Mouse (Mus musculus) CH12.LX (cell line): Measurements from ENCODE around the gene Dlst. TPM values are rescaled to one million over a fixed set of nuclear protein-coding genes. Genes with fewer than 3 reads are reported as not detected.

ENCODE experiments used
- DNase-seq: peaks from one replicate; pipeline ENCODE4 v3.0.0-alpha.2; 2013; ENCODE audit errors: extremely low read depth
- H3K27ac ChIP-seq: 2 replicates; pipeline ENCODE4 v1.5.1; 2012; ENCODE audit warnings: low read depth, mild to moderate bottlenecking, control low read depth, moderate library complexity; ENCODE audit not compliant: insufficient read depth
- H3K27me3 ChIP-seq: replicated peaks from 2 replicates; pipeline ENCODE3; 2012; ENCODE audit warnings: inconsistent platforms
- H3K36me3 ChIP-seq, 2 experiments: replicated peaks in 1 of 2; 2 replicates each; pipeline versions ENCODE3 to v1.6.1; 2012; ENCODE audit warnings: inconsistent platforms in 1 of 2, low read length in 1 of 2, mild to moderate bottlenecking in 1 of 2, mixed read lengths in 1 of 2, moderate library complexity in 1 of 2; ENCODE audit not compliant: control insufficient read depth in 1 of 2, insufficient read depth in 1 of 2
- H3K4me1 ChIP-seq, 2 experiments: 2 replicates each; pipeline ENCODE4 v1.6.1; 2012; ENCODE audit warnings: inconsistent platforms in 1 of 2, moderate library complexity in 1 of 2; ENCODE audit not compliant: insufficient read depth in 2 of 2, control insufficient read depth in 1 of 2
- H3K4me2 ChIP-seq: 2 replicates; pipeline ENCODE4 v1.6.1; 2012; ENCODE audit warnings: low read depth, mild to moderate bottlenecking, control low read depth; ENCODE audit not compliant: poor library complexity, insufficient read depth, severe bottlenecking
- H3K4me3 ChIP-seq, 3 experiments: fragments of 150-350 bp in 1 of 3; sonication (generic) in 1 of 3; replicated peaks in 1 of 3; 2 replicates each; pipeline versions ENCODE3 to v1.5.1; 2011 to 2012; ENCODE audit warnings: low read depth in 2 of 3, low read length in 2 of 3, mild to moderate bottlenecking in 2 of 3, moderate library complexity in 2 of 3, control low read depth in 1 of 3, improper control_type of control experiment in 1 of 3, inconsistent platforms in 1 of 3, mixed read lengths in 1 of 3; ENCODE audit not compliant: poor library complexity in 1 of 3
- H3K79me2 ChIP-seq: replicated peaks from 2 replicates; pipeline ENCODE4 v1.6.1; 2012; ENCODE audit warnings: mild to moderate bottlenecking, moderate library complexity; ENCODE audit not compliant: control insufficient read depth, poor library complexity, insufficient read depth, severe bottlenecking; ENCODE audit errors: extremely low read depth
- H3K9ac ChIP-seq: 2 replicates; pipeline ENCODE4 v1.6.1; 2012; ENCODE audit warnings: low read depth, mild to moderate bottlenecking, control low read depth, moderate library complexity; ENCODE audit not compliant: insufficient read depth
- H3K9me3 ChIP-seq: replicated peaks from 2 replicates; pipeline ENCODE3; 2012; ENCODE audit warnings: low read length, inconsistent platforms, mixed read lengths
- BHLHE40 ChIP-seq: IDR thresholded peaks from 2 replicates; pipeline ENCODE4 v1.6.1; 2011; ENCODE audit warnings: mild to moderate bottlenecking, low read depth, low read length, improper control_type of control experiment
- CHD1 ChIP-seq: IDR thresholded peaks from 2 replicates; pipeline ENCODE4 v1.6.1; 2012; ENCODE audit warnings: low read depth, low read length, improper control_type of control experiment, inconsistent platforms
- CHD2 ChIP-seq: IDR thresholded peaks from 2 replicates; pipeline ENCODE4 v1.6.1; 2011; ENCODE audit warnings: low read length, improper control_type of control experiment
- CTCF ChIP-seq, 2 experiments: IDR thresholded peaks in 1 of 2; conservative IDR thresholded peaks in 1 of 2; 2 replicates each; pipeline ENCODE4 v1.5.1; 2011 to 2012; ENCODE audit warnings: low read depth in 2 of 2, low read length in 2 of 2, improper control_type of control experiment in 1 of 2, inconsistent platforms in 1 of 2, mild to moderate bottlenecking in 1 of 2, moderate library complexity in 1 of 2
- ELF1 ChIP-seq: IDR thresholded peaks from 2 replicates; pipeline ENCODE4 v1.6.1; 2014; ENCODE audit warnings: low read depth, mild to moderate bottlenecking, inconsistent platforms, low read length, improper control_type of control experiment
- EP300 ChIP-seq: IDR thresholded peaks from 2 replicates; pipeline ENCODE4 v1.6.1; 2011; ENCODE audit warnings: low read length, improper control_type of control experiment
- IRF4 ChIP-seq: IDR thresholded peaks from 2 replicates; pipeline ENCODE4 v1.6.1; 2014; ENCODE audit warnings: low read depth, mild to moderate bottlenecking, inconsistent platforms, low read length, improper control_type of control experiment
- JUN ChIP-seq: IDR thresholded peaks from 2 replicates; pipeline ENCODE4 v1.6.1; 2011; ENCODE audit warnings: low read depth, mild to moderate bottlenecking, low read length, improper control_type of control experiment, moderate library complexity; ENCODE audit not compliant: insufficient read depth
- TBP ChIP-seq: conservative IDR thresholded peaks from 2 replicates; pipeline ENCODE4 v1.6.1; 2011; ENCODE audit warnings: low read depth, low read length, improper control_type of control experiment
- USF1 ChIP-seq: IDR thresholded peaks from 2 replicates; pipeline ENCODE4 v1.6.1; 2014; ENCODE audit warnings: low read depth, mild to moderate bottlenecking, inconsistent platforms, low read length, improper control_type of control experiment
- USF2 ChIP-seq: conservative IDR thresholded peaks from 2 replicates; pipeline ENCODE4 v1.6.1; 2011; ENCODE audit warnings: low read depth, low read length, improper control_type of control experiment
- ZKSCAN1 ChIP-seq: IDR thresholded peaks from 2 replicates; pipeline ENCODE4 v1.6.1; 2012; ENCODE audit warnings: low read depth, inconsistent platforms, low read length, improper control_type of control experiment, borderline replicate concordance
- ZNF384 ChIP-seq: IDR thresholded peaks from 2 replicates; pipeline ENCODE4 v1.6.1; 2012; ENCODE audit warnings: low read depth, low read length, improper control_type of control experiment, inconsistent platforms
- dilution Hi-C: fragments of 300-500 bp; cut with MboI; formaldehyde crosslinking; loops from 2 replicates; pipeline ENCODE4 v1.14.3; 2020; ENCODE audit warnings: low sequenced_read_pairs; ENCODE audit not compliant: extremely low pct_unique_long_range_greater_than_20kb, extremely low pct_ligation_motif_present
- in situ Hi-C: fragments of 300-500 bp; cut with MboI; formaldehyde crosslinking; loops from 3 replicates; pipeline ENCODE4 v1.14.3; 2019; ENCODE audit warnings: low sequenced_read_pairs, low pct_ligation_motif_present, low pct_unique_long_range_greater_than_20kb, mixed read lengths
- polyA plus RNA-seq: library from polyadenylated mRNA; unstranded; fragments of >175 nt; gene quantifications from 2 replicates; pipeline ENCODE4 v1.2.1, GENCODE M21; 2012; ENCODE audit warnings: low read depth; ENCODE audit not compliant: insufficient read length
- total RNA-seq, 2 experiments: library from RNA; depleted of rRNA; stranded (reverse); fragments of 300-350 nt in 1 of 2; fragments of >200 nt in 1 of 2; gene quantifications; 2 replicates each; pipeline ENCODE4 v1.2.3; 2012 to 2014

Gene Dlst
- total and polyA plus RNA-seq, 3 experiments: 116 to 165 (median 144) TPM

DNA sequence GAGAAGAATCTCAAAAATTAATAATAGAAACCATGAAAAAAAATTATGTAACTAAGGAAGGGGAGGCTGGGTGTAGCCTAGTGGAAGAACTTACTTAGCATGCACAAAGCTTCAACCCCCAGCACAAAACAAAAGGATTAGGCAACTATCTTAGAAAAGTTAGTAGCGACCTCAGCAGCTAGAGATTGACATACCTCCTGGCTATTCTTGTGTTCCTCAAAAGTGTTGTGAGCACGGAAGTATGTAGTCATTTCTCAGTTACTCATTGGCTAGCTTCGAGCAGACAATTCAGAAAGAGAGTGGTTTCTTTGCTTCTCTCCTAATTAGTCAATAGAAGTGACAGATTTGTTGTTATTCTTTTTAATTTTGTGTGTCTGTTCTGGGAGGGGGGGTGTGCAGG lies 2.0 kb upstream of the Dlst start:
- Histone ChIP-seq H3K79me2 (peaks cover 53% of the 10 kb centered on the region), H3K36me3 (peaks cover 7 to 32% of the 10 kb centered on the region in 2 experiments), H3K9me3 (peaks cover 5% of the 10 kb centered on the region), H3K27ac (no peak overlapping the region), H3K9ac (peak overlapping the region; percentile 30; the same call in 1 of the 2 replicates), H3K27me3 (no peaks in the 10 kb centered on the region), H3K4me2 (peak overlapping the region; percentile 94), H3K4me1 (peaks cover 13 to 68% of the 10 kb centered on the region in 2 experiments), H3K4me3 (no peak overlapping the region)
- in situ Hi-C loops (no loop called here), dilution Hi-C loops (no loop called here)
- TF ChIP-seq JUN: peak; percentile 12; the same call in 1 of the 2 replicates
- TF ChIP-seq ZKSCAN1: no peak
- 0 out of 2 replicates have a peak, but pooled peaks have one; percentile 10 for TF ChIP-seq BHLHE40
- TF ChIP-seq CTCF (conservative IDR thresholded peaks at IDR 0.05 in 1 of 2, IDR thresholded peaks at IDR 0.05 in 1 of 2; ENCODE audit: low read depth in 2 of 2, low read length in 2 of 2): peak in 1 of 2 experiments; percentile 4; a peak in 1 of 4 replicates
- TF ChIP-seq IRF4: 0 out of 2 replicates have a peak, but pooled peaks have one; percentile 24
- 0 out of 2 replicates have a peak, but pooled peaks have one; percentile 25 for TF ChIP-seq TBP
- peak; percentile 47; the same call in 1 of the 2 replicates for TF ChIP-seq ELF1
- TF ChIP-seq CHD1: 0 out of 2 replicates have a peak, but pooled peaks have one; percentile 5
- no peak for TF ChIP-seq ZNF384
- DNase-seq: no peak

DNA sequence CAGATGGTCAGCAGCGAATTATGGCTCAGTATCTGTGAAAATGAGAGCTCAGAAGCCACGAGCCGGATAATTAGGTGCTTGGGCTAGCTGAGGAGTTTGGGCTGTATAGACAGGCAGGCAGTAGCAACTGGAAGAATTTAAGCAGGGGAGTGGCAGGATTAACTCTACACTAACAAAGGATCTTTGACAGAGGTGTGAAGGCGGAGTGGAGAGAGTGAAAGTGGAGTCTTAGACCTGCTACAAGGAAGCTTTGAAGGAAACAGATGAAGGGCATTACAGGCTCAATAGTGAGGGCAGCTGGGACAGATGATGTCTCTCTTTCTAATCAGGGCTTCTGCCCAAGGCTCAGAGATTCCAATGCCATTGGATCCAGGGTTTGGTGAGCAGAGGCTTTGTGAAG lies 1.2 kb upstream of the Dlst start:
- Histone ChIP-seq H3K27ac (peak overlapping the region; percentile 49), H3K79me2 (peaks cover 50% of the 10 kb centered on the region), H3K9ac (peak overlapping the region; percentile 30), H3K4me2 (peak overlapping the region; percentile 94), H3K4me1 (peaks cover 9 to 68% of the 10 kb centered on the region in 2 experiments), H3K4me3 (peak overlapping the region; percentile 77 to 97 (median 82)), H3K27me3 (no peaks in the 10 kb centered on the region), H3K9me3 (no peaks in the 10 kb centered on the region), H3K36me3 (peaks cover 0 to 29% of the 10 kb centered on the region in 2 experiments)
- dilution Hi-C loops: no loop called here
- TF ChIP-seq CHD1 (0 out of 2 replicates have a peak, but pooled peaks have one; percentile 4), JUN (no peak), USF2 (no peak), USF1 (no peak)
- DNase-seq: no peak
- in situ Hi-C loops: no loop called here

GRCm38 (mm10) chr12:85110011-85110697 lies 479 bp upstream of the Dlst start:
- Histone ChIP-seq H3K27ac (peak overlapping the region; percentile 50), H3K4me3 (peak overlapping the region; percentile 77 to 97 (median 82)), H3K27me3 (no peaks in the 10 kb centered on the region), H3K4me1 (peaks cover 3 to 68% of the 10 kb centered on the region in 2 experiments; a peak in 2 of 4 replicates), H3K9me3 (no peaks in the 10 kb centered on the region), H3K4me2 (peak overlapping the region; percentile 94), H3K79me2 (peaks cover 50% of the 10 kb centered on the region), H3K9ac (peak overlapping the region; percentile 71), H3K36me3 (peaks cover 6 to 28% of the 10 kb centered on the region in 2 experiments)
- in situ Hi-C loops (no loop called here), dilution Hi-C loops (no loop called here)
- no peak for DNase-seq
- TF ChIP-seq CHD2: no peak
- TF ChIP-seq EP300: 0 out of 2 replicates have a peak, but pooled peaks have one; percentile 6
